Comparison of ENCODE assay signal across 17 mouse cellular contexts in the genomic region with DNA sequence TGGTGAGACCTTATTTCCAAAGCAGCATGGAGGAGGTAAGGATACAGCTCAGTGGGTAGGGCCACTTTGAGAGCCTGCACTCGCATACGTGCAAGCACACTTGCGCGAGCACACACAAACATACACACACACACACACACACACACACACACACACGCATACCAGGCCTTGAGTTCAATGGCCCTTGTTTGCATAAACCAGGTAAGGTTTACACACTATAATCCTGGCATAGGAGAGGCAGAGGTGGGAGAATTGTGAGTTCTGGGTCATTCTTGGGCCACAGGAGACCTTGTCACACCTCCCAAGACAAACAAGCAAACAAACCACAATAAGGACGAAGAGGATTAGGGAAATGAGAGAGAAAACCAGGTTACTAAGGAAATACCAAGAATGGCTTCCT. TPM values are rescaled to one million over a fixed set of nuclear protein-coding genes. Genes with fewer than 3 reads are reported as not detected.
A peak's percentile ranks its signal among the peaks of the same experiment; 100 is the strongest.
DNase-seq lines count a peak whose midpoint lies in the region; ATAC-seq and TF ChIP-seq lines count a peak whose summit lies in the region.
"Had no signal": no experiment of that assay in that cellular context is flagged by ENCODE, and none has a peak within 500 bp of the region (broad histone marks: within the 10 kb centered on the region; RNA-seq: fewer than 3 reads in every experiment).

No protein-coding gene starts in this region.

- H3K9me3 ChIP-seq in heart, embryonic 15.5 days (replicated peaks) = no peaks in the 10 kb centered on the region
- H3K9me3 ChIP-seq in kidney, embryonic 16.5 days (ENCODE audit: low read length) = no peaks in the 10 kb centered on the region
- H3K9me3 ChIP-seq in stomach, embryonic 15.5 days = no peaks in the 10 kb centered on the region
- H3K9me3 ChIP-seq in hindbrain, postnatal 0 days (ENCODE audit: low read length) = no peaks in the 10 kb centered on the region
- H3K9me3 ChIP-seq: embryonic facial prominence, embryonic 15.5 days; hindbrain, embryonic 12.5 days; limb, embryonic 12.5 days; liver, embryonic 12.5 days had no signal

- H3K4me3 ChIP-seq in heart, embryonic 15.5 days = no peak overlapping the region
- H3K4me3 ChIP-seq in kidney, embryonic 16.5 days (ENCODE audit: low read length) = no peak overlapping the region
- no peak overlapping the region for H3K4me3 ChIP-seq in stomach, embryonic 15.5 days (replicated peaks)
- H3K4me3 ChIP-seq in hindbrain, postnatal 0 days (ENCODE audit: low read length) = no peak overlapping the region
- H3K4me3 ChIP-seq: embryonic facial prominence, embryonic 15.5 days; hindbrain, embryonic 12.5 days; limb, embryonic 12.5 days; liver, embryonic 12.5 days had no signal

- DNase-seq in heart, adult 18-20 months = no peak
- peak; percentile 33 for DNase-seq in kidney, postnatal 14 days
- peak; percentile 74 for DNase-seq in lung, postnatal 36 days
- DNase-seq in hindbrain, postnatal 0 days (ENCODE audit: low spot score) = no peak
- DNase-seq: adrenal gland, adult 2 months; cerebellum, adult 2 months; cerebellum, postnatal 36 days; thymus, postnatal 14 days had no signal

- WGBS in heart, embryonic 15.5 days = 93% methylated on average over 6 of the region's 6 CpGs
- WGBS in kidney, embryonic 16.5 days = 86% methylated on average over 6 of the region's 6 CpGs
- 81% methylated on average over 6 of the region's 6 CpGs for WGBS in stomach, embryonic 15.5 days
- WGBS in hindbrain, postnatal 0 days = 90% methylated on average over 6 of the region's 6 CpGs

- 0 out of 2 replicates have a peak overlapping the region, but pooled peaks have one; percentile 26 for H3K4me2 ChIP-seq in heart, embryonic 15.5 days
- H3K4me2 ChIP-seq in kidney, embryonic 16.5 days (replicated peaks; ENCODE audit: low read depth, low read length) = no peak overlapping the region
- no peak overlapping the region for H3K4me2 ChIP-seq in stomach, embryonic 15.5 days
- no peak overlapping the region for H3K4me2 ChIP-seq in hindbrain, postnatal 0 days (ENCODE audit: low read depth, low read length)
- H3K4me2 ChIP-seq: embryonic facial prominence, embryonic 15.5 days; hindbrain, embryonic 12.5 days; limb, embryonic 12.5 days; liver, embryonic 12.5 days; midbrain, embryonic 11.5 days had no signal

- peak overlapping the region; percentile 71 for H3K27ac ChIP-seq in heart, embryonic 15.5 days
- no peak overlapping the region for H3K27ac ChIP-seq in kidney, embryonic 16.5 days (ENCODE audit: low read length)
- H3K27ac ChIP-seq in stomach, embryonic 15.5 days = no peak overlapping the region
- no peak overlapping the region for H3K27ac ChIP-seq in hindbrain, postnatal 0 days
- H3K27ac ChIP-seq: embryonic facial prominence, embryonic 15.5 days; hindbrain, embryonic 12.5 days; limb, embryonic 12.5 days; liver, embryonic 12.5 days had no signal

- peaks cover 23% of the 10 kb centered on the region for H3K4me1 ChIP-seq in heart, embryonic 15.5 days (replicated peaks)
- H3K4me1 ChIP-seq in kidney, embryonic 16.5 days (ENCODE audit: insufficient read depth, low read length) = peaks cover 14% of the 10 kb centered on the region
- H3K4me1 ChIP-seq in stomach, embryonic 15.5 days = peaks cover 4% of the 10 kb centered on the region; the same call in 1 of the 2 replicates
- H3K4me1 ChIP-seq in hindbrain, postnatal 0 days (ENCODE audit: insufficient read depth, low read length) = no peaks in the 10 kb centered on the region
- H3K4me1 ChIP-seq: liver, embryonic 12.5 days had no signal

- no peak for ATAC-seq in heart, embryonic 15.5 days (replicated peaks; ENCODE audit: insufficient number of reproducible peaks, insufficient read depth, low FRiP score, low read depth)
- no peak for ATAC-seq in kidney, embryonic 16.5 days (ENCODE audit: low FRiP score, low TSS enrichment)
- peak; percentile 48; the same call in 1 of the 2 replicates for ATAC-seq in stomach, embryonic 15.5 days (ENCODE audit: insufficient read depth, low FRiP score, low read depth)
- no peak for ATAC-seq in hindbrain, postnatal 0 days
- ATAC-seq: forebrain, embryonic 16.5 days; liver, embryonic 12.5 days had no signal

- no peaks in the 10 kb centered on the region for H3K27me3 ChIP-seq in heart, embryonic 15.5 days
- H3K27me3 ChIP-seq in kidney, embryonic 16.5 days (ENCODE audit: insufficient read depth, low read length) = no peaks in the 10 kb centered on the region
- no peaks in the 10 kb centered on the region for H3K27me3 ChIP-seq in stomach, embryonic 15.5 days (replicated peaks)
- no peaks in the 10 kb centered on the region for H3K27me3 ChIP-seq in hindbrain, postnatal 0 days (ENCODE audit: insufficient read depth, low read length)
- H3K27me3 ChIP-seq: embryonic facial prominence, embryonic 15.5 days; hindbrain, embryonic 12.5 days; limb, embryonic 12.5 days had no signal

- H3K36me3 ChIP-seq in heart, embryonic 15.5 days = peaks cover 22% of the 10 kb centered on the region
- H3K36me3 ChIP-seq in kidney, embryonic 16.5 days (ENCODE audit: insufficient read depth, low read length) = peaks cover 35% of the 10 kb centered on the region
- peaks cover 15% of the 10 kb centered on the region; the same call in 1 of the 2 replicates for H3K36me3 ChIP-seq in stomach, embryonic 15.5 days
- peaks cover 14% of the 10 kb centered on the region for H3K36me3 ChIP-seq in hindbrain, postnatal 0 days (ENCODE audit: insufficient read depth, low read length)
- H3K36me3 ChIP-seq: liver, embryonic 12.5 days had no signal

- no peak overlapping the region for H3K9ac ChIP-seq in heart, embryonic 15.5 days
- no peak overlapping the region for H3K9ac ChIP-seq in kidney, embryonic 16.5 days (replicated peaks; ENCODE audit: low read length)
- no peak overlapping the region for H3K9ac ChIP-seq in stomach, embryonic 15.5 days
- no peak overlapping the region for H3K9ac ChIP-seq in hindbrain, postnatal 0 days (replicated peaks; ENCODE audit: low read length)
- H3K9ac ChIP-seq: embryonic facial prominence, embryonic 15.5 days; hindbrain, embryonic 12.5 days; limb, embryonic 12.5 days; liver, embryonic 12.5 days had no signal

- TF ChIP-seq CTCF in hindbrain, postnatal 0 days (IDR thresholded peaks at IDR 0.05; ENCODE audit: low read depth) = no peak

RNA-seq across cellular contexts. Expression of a gene that starts 22.0 kb away (rescaled TPM):
- 26.5 and 27.8 TPM in 2 replicates for polyA plus RNA-seq in heart, embryonic 15.5 days (2015; fragmentation: Nextera tagmentation; extraction: Ambion mirVana)
- total RNA-seq in heart, adult 18-20 months (2021) = 100 to 1,000 TPM; 174 to 192 TPM
- 21.7 and 21.9 TPM in 2 replicates for polyA plus RNA-seq in kidney, embryonic 16.5 days (2015; fragmentation: Nextera tagmentation; extraction: Ambion mirVana)
- polyA plus RNA-seq in stomach, embryonic 15.5 days (2015; fragmentation: Nextera tagmentation; extraction: Ambion mirVana) = 15.1 and 15.2 TPM in 2 replicates
- 10.4 and 12.4 TPM in 2 replicates for total RNA-seq in hindbrain, postnatal 0 days (2014; rRNA removed)
- polyA plus RNA-seq in hindbrain, postnatal 0 days (2015; fragmentation: Nextera tagmentation; extraction: Ambion mirVana) = 13.3 and 13.5 TPM in 2 replicates

RNA-seq across cellular contexts. Expression of a gene that starts 26.3 kb away (rescaled TPM):
- 19.2 and 20.7 TPM in 2 replicates for polyA plus RNA-seq in heart, embryonic 15.5 days (2015; fragmentation: Nextera tagmentation; extraction: Ambion mirVana)
- total RNA-seq in heart, adult 18-20 months (2021) = 10 to 100 TPM; 14.0 to 14.2 TPM
- polyA plus RNA-seq in kidney, embryonic 16.5 days (2015; fragmentation: Nextera tagmentation; extraction: Ambion mirVana) = 27.4 and 29.4 TPM in 2 replicates
- 22.5 and 25.0 TPM in 2 replicates for polyA plus RNA-seq in stomach, embryonic 15.5 days (2015; fragmentation: Nextera tagmentation; extraction: Ambion mirVana)
- total RNA-seq in hindbrain, postnatal 0 days (2014; rRNA removed) = 4.0 and 17.2 TPM in 2 replicates
- polyA plus RNA-seq in hindbrain, postnatal 0 days (2015; fragmentation: Nextera tagmentation; extraction: Ambion mirVana) = 13.9 and 17.3 TPM in 2 replicates

RNA-seq across cellular contexts. Expression of a gene that starts 31.0 kb away (rescaled TPM):
- polyA plus RNA-seq in heart, embryonic 15.5 days (2015; fragmentation: Nextera tagmentation; extraction: Ambion mirVana) = 15.0 and 20.9 TPM in 2 replicates
- 1 to 10 TPM; 6.9 to 7.1 TPM for total RNA-seq in heart, adult 18-20 months (2021)
- 34.7 and 36.8 TPM in 2 replicates for polyA plus RNA-seq in kidney, embryonic 16.5 days (2015; fragmentation: Nextera tagmentation; extraction: Ambion mirVana)
- polyA plus RNA-seq in stomach, embryonic 15.5 days (2015; fragmentation: Nextera tagmentation; extraction: Ambion mirVana) = 31.5 and 32.0 TPM in 2 replicates
- 25.6 and 38.8 TPM in 2 replicates for total RNA-seq in hindbrain, postnatal 0 days (2014; rRNA removed)
- polyA plus RNA-seq in hindbrain, postnatal 0 days (2015; fragmentation: Nextera tagmentation; extraction: Ambion mirVana) = 33.2 and 34.8 TPM in 2 replicates

RNA-seq across cellular contexts. Expression of a gene that starts 31.3 kb away (rescaled TPM):
- polyA plus RNA-seq in heart, embryonic 15.5 days (2015; fragmentation: Nextera tagmentation; extraction: Ambion mirVana) = 409 and 423 TPM in 2 replicates
- total RNA-seq in heart, adult 18-20 months (2021) = 100 to 1,000 TPM; 173 to 185 TPM
- polyA plus RNA-seq in kidney, embryonic 16.5 days (2015; fragmentation: Nextera tagmentation; extraction: Ambion mirVana) = 537 and 602 TPM in 2 replicates
- 589 and 688 TPM in 2 replicates for polyA plus RNA-seq in stomach, embryonic 15.5 days (2015; fragmentation: Nextera tagmentation; extraction: Ambion mirVana)
- total RNA-seq in hindbrain, postnatal 0 days (2014; rRNA removed) = 206 and 219 TPM in 2 replicates
- polyA plus RNA-seq in hindbrain, postnatal 0 days (2015; fragmentation: Nextera tagmentation; extraction: Ambion mirVana) = 329 and 332 TPM in 2 replicates

RNA-seq across cellular contexts. Expression of a gene that starts 43.5 kb away (rescaled TPM):
- polyA plus RNA-seq in heart, embryonic 15.5 days (2015; fragmentation: Nextera tagmentation; extraction: Ambion mirVana) = 6.7 and 8.7 TPM in 2 replicates
- 1 to 10 TPM; 4.8 to 5.2 TPM for total RNA-seq in heart, adult 18-20 months (2021)
- polyA plus RNA-seq in kidney, embryonic 16.5 days (2015; fragmentation: Nextera tagmentation; extraction: Ambion mirVana) = 13.9 and 17.2 TPM in 2 replicates
- 14.1 and 17.1 TPM in 2 replicates for polyA plus RNA-seq in stomach, embryonic 15.5 days (2015; fragmentation: Nextera tagmentation; extraction: Ambion mirVana)
- total RNA-seq in hindbrain, postnatal 0 days (2014; rRNA removed) = 14.7 and 15.5 TPM in 2 replicates
- 22.1 and 22.9 TPM in 2 replicates for polyA plus RNA-seq in hindbrain, postnatal 0 days (2015; fragmentation: Nextera tagmentation; extraction: Ambion mirVana)

Comparison
In these comparisons a context has a peak if more than half of its experiments do, and no peak if none do; other contexts are left out.
1. DNase-seq: peak in kidney, postnatal 14 days (single experiment) and lung, postnatal 36 days (single experiment); none in heart, adult 18-20 months (0 of 2) and hindbrain, postnatal 0 days (single experiment).